Mouse (Mus musculus) gastrocnemius, postnatal 25 days (tissue): Measurements from ENCODE around the gene Snai3. TPM values are rescaled to one million over a fixed set of nuclear protein-coding genes. Genes with fewer than 3 reads are reported as not detected.
A peak's percentile ranks its signal among the peaks of the same experiment; 100 is the strongest.

Source experiments
- DNase-seq: peaks from one replicate; pipeline ENCODE4 v3.0.0; 2022
- long read RNA-seq, 2 experiments: library from polyadenylated mRNA; stranded (forward); transcript quantifications; one replicate each; pipeline ENCODE4 v2.0.0; 2021
- total RNA-seq, 2 experiments: library from RNA; stranded (reverse); gene quantifications; 1 replicate in 1 of 2; 2 replicates in 1 of 2; pipeline ENCODE4 v1.2.3; 2021

Snai3 gene
- total RNA-seq: 10 to 100 TPM in 1 of 2 experiments, 1 to 10 TPM in 1; 5.4 to 11.7 TPM
- long read RNA-seq, experiment 1, transcript Snai3-201 (3 exons, 1,628 nt): major isoform, 41 of 41 reads
- long read RNA-seq, experiment 1, partial matches to known transcripts: 0 of 41 reads
- long read RNA-seq, experiment 1, other reads (novel, unspliced or antisense): 0 of 41 reads
- long read RNA-seq, experiment 2, transcript Snai3-201 (3 exons, 1,628 nt): major isoform, 32 of 33 reads
- long read RNA-seq, experiment 2, partial matches to known transcripts: 1 of 33 reads
- long read RNA-seq, experiment 2, other reads (novel, unspliced or antisense): 0 of 33 reads

GRCm38 (mm10) chr8:122460524-122461472 is at the start of gene Snai3:
Gene Snai3 (minus strand): TSS chr8:122460733.
- DNase-seq: peak; percentile 78

GRCm38 (mm10) chr8:122500856-122501255 is 40.3 kb upstream of the Snai3 start:
- DNase-seq: peak; percentile 68

DNA sequence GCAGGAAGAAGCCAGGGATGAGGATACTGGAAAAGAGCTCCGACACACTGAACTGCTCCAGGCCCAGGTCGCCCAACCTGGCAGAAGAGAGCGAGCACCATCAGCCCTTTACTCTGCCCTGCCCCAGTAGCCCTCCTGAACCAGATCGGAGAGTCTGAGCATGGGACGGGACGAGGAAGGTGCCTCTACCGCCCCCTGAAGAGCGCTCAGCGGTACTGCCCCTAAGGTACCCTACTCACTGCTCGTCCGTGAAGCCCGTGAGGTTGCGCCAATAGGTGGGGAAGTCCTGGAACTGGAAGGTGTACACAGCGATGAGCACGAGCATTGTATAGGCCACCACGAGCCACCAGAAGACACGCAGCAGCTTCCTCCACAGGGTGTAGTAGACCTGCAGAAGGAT is 37.4 kb upstream of the Snai3 start:
- no peak for DNase-seq

DNA sequence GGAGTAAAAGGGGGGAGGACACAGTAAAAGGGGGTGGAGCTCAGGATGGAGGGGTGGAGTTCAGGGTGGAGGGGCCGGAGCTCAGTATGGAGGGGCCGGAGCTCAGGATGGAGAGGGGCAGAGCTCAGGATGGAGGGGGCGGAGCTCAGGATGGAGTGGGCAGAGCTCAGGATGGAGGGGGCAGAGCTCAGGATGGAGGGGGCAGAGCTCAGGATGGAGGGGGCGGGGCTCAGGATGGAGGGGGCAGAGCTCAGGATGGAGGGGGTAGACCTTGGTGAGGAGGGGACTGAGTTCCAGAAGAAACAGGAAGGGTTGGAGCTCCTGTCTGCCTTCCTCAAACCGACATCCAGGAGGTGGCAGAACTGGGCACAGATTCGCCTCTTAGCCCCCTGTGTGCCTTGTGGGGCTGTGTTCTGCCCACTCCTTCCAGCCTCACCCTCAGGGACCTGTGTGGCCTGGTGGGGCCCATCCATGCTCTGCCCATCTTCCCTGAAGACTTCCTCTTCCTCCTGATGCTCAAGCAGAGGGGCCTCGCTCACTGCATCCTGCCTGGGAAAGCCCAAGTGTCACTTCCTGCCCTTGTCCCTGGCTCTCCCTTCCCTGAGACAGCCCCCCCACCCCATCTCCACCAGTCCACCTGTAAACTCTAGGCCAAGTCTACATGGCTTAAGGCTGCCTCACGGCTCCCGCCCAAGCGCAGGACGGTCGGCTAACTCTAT is 36.6 kb upstream of the Snai3 start:
- DNase-seq: no peak

DNA sequence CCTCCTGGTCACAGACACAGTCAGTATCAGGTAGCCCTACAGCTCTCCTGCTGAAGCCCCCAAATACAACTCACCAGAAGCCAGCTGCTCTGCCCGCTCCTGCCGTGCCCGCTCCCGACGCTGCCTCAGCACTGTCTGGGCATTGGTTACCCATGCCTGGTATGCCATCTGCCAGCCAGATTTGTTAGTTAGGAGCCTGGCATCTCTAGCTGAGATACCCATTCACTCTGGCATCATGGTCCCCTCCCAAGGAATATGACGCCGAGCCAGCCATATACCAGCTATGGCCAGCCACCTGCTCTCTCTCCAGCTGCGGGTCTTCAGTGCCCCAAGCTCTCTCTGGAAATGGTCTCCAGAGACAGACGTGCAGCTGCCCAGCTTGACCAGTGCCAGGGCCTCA is 27.9 kb upstream of the Snai3 start:
- no peak for DNase-seq

DNA sequence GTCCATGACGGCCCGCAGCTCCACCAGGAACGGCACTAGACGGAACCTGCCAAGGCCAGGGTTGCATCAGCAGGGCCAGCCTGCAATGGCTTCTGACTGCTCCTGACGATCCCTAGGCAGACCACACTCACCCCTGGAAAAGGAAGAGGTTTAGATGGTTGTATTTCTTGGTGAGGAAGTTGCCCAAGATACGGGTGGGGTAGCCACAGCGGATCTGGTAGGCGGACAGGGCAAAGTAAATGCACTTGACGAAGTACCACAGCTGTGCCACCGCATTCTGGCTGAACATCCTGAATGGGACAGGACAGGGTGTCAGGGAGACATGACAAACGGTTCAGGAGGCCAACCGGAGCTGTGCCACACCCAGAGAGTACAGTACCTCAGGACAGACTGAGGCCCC is 24.3 kb upstream of the Snai3 start:
- no peak for DNase-seq

DNA sequence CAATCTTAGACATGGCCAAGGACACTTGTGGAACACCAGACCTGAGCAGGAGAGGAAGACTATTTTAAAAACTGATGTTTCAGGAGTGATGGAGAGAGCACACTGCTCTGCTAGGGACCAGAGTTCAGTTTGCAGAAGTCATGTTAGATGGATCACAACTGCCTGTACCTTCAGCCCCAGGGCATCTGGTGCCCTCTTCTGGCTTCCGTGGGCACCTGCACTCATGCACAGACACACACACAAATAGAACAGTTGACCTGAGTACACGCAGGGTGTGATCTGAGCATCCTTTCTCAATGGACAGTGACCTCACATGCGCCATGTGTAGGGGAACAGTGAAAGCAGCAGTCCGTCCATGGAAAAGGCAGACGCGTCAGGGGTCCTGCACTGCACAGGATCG is 23.3 kb upstream of the Snai3 start:
- DNase-seq: no peak

DNA sequence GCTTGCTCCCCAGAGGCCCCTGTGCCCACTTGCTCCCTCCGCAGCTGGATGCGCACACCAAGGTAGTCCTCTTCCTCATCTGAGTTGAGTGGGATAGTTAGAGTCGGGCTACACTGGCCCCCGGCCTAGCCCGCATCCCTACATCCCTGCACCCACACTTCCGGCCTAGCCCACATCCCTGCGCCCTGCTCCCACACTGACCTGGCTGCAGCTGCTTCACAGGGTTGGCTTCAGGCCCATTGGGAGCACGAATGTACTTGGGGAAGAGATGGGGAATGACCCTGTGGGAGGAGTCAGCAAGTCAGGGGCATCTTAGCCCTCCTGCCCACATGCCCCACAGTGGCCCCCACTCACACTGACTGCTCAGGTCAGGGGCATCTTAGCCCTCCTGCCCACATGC is 21.9 kb upstream of the Snai3 start:
- no peak for DNase-seq

GRCm38 (mm10) chr8:122475580-122476320 is 15.2 kb upstream of the Snai3 start, which contains the start of the genes Rnf166 and Ctu2:
Gene Rnf166 (minus strand): TSS chr8:122476064.
Gene Ctu2 (plus strand): TSS chr8:122476143.
- DNase-seq: peak; percentile 93

GRCm38 (mm10) chr8:122474951-122475560 is 14.5 kb upstream of the Snai3 start:
- DNase-seq: peak; percentile 25

- DNase-seq: no peak
Observed at GRCm38 (mm10) chr8:122473911-122474421, 13.4 kb upstream of the Snai3 start.

GRCm38 (mm10) chr8:122470691-122471090 is 10.2 kb upstream of the Snai3 start:
- no peak for DNase-seq

GRCm38 (mm10) chr8:122469965-122470364 is 9.4 kb upstream of the Snai3 start:
- no peak for DNase-seq

GRCm38 (mm10) chr8:122469407-122469806 is 8.9 kb upstream of the Snai3 start:
- DNase-seq: no peak

GRCm38 (mm10) chr8:122467816-122468215 is 7.3 kb upstream of the Snai3 start:
- DNase-seq: no peak

DNA sequence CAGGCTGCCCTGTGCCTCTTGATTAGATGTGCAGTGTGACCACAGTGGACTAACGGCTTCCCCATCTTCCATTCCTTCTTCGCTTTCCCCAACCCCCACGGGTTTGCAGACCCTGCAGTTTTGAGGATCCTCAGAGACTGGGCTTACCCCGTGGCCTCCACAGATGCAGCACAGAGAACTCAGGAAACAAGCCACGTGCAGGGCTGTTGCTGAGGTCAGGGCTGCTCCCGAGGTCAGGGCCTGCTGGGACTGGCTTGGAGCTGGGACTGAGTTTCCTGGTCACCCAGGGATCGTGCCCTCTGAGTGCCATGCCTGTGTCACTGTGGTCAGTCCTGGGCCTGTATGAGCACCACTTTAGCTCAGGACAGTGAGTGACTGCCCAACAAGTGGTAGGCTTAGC is 4.5 kb upstream of the Snai3 start:
- DNase-seq: no peak

DNA sequence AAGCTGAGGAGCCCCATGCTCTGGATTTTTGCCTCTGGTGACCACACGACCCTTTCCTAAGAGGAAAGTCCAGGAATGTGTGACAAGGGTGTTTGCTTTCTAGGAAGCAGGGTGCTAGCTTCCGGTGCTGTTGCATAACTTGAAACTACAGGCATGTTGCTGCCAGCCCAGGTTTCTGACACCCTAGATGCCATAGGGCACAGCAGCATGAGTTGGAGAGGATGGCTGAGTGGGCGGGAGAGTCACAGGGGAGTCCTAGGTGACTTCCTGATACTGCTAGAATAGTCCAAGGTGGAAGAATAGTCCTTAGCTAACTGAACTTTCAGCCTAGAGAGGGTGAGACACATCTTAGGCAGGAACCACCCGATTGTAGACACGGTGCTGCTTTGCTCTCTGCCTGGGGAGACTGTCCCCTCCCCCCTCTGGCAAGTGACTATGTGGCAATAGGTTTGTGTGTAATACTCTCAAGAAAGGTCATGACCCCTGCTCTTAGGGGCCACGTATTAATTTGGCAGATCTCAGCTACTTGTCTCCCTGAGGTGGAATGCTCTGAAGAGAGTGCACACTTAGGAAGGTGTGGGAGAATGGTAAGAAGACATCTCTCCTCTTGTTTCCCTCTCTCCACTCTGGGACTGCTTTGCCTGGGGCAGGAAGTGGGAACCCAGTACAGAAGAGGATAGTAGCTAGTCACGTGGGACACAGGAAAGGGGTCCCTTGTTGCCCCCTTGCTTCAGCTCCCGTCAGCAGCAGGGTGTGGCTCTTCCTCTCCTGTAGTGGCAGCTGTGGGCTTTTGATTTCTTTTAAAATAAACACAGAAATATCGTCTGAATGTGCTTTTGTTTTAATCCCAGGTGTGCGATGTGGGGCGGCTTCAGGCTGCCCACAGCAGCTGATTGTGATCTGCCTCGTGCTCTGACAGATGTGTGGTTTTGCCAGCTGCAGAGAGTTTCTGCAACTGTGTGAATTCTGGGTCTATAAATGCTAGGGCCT is 3.4 kb upstream of the Snai3 start:
- DNase-seq: no peak

- DNase-seq: no peak
Observed at GRCm38 (mm10) chr8:122462510-122462909, 2.0 kb upstream of the Snai3 start.

DNA sequence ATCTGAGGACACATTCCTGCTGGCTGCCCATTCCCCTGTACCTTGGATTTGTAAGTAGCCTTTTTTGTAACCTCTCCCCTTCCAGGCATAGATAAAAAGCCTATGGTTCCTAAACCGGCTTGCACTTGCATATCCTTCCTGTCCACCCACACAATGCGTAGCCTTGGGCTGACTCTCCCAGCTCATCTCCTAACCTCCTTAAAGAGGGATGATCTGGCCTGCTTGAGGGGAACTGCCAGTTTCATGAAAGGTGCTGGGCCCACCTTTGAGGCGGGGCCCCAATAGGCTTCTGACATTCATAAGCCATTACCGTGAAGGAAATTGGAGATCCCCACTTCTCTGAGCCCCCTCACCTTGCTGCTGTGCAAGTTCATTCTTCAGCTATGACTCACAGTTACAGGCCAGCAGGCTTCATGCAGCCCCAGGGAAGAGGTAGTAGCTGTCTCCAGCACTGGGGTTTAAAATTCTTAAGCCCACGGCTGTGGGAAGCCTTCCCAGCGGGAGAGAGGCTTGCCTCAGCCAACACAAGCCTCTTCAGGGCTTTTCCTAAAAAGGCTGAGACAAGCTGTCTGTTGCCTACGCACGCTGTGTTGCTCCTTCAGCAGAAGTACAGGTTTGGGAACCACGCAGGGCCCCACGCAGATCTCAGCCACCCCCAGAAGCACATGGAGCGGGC is 1.1 kb upstream of the Snai3 start:
- DNase-seq: no peak
